Mouse (Mus musculus) lung, adult 2 months (tissue): ENCODE measurements around the gene Kpna6.

Experiments
- CTCF ChIP-seq: fragments of 200-500 bp; IDR thresholded peaks from 2 replicates; pipeline ENCODE4 v1.5.1; 2011; ENCODE audit warnings: mild to moderate bottlenecking, low read length, control low read depth; ENCODE audit not compliant: insufficient read depth
- POLR2A ChIP-seq: fragments of 200-500 bp; IDR thresholded peaks from 2 replicates; pipeline ENCODE4 v1.6.1; 2011; ENCODE audit warnings: low read depth, mild to moderate bottlenecking, control low read depth, low read length, borderline replicate concordance; ENCODE audit errors: extremely low read depth

- TF ChIP-seq POLR2A (peak; percentile 60; the same call in 1 of the 2 replicates), CTCF (no peak)
These were observed 51.2 kb downstream of the Kpna6 start for GRCm38 (mm10) chr4:129621283-129621841.
